Mouse (Mus musculus) G1E (cell line): ENCODE data around the gene Vapa. TPM values are rescaled to one million over a fixed set of nuclear protein-coding genes. Genes with fewer than 3 reads are reported as not detected.

Experiments
- ATAC-seq: 2 replicates; pipeline ENCODE4 v1.8.0; 2016; ENCODE audit warnings: mild to moderate bottlenecking; ENCODE audit not compliant: insufficient number of reproducible peaks, poor library complexity, low FRiP score, severe bottlenecking; ENCODE audit errors: extremely low read depth
- DNase-seq: peaks from one replicate; pipeline ENCODE4 v3.0.0; 2012; ENCODE audit warnings: low spot score
- H3K27me3 ChIP-seq: 2 replicates; pipeline ENCODE4 v1.6.1; 2012; ENCODE audit warnings: mild to moderate bottlenecking, low read length, inconsistent platforms; ENCODE audit not compliant: insufficient read depth
- H3K36me3 ChIP-seq: replicated peaks from 2 replicates; pipeline ENCODE3; 2012; ENCODE audit warnings: mild to moderate bottlenecking, inconsistent platforms
- H3K4me1 ChIP-seq: 2 replicates; pipeline ENCODE4 v1.6.1; 2012; ENCODE audit warnings: low read depth, low read length, inconsistent platforms, mixed read lengths; ENCODE audit not compliant: insufficient read depth
- H3K4me3 ChIP-seq: 2 replicates; pipeline ENCODE4 v1.5.1; 2012; ENCODE audit warnings: low read depth, mild to moderate bottlenecking, inconsistent platforms, low read length, moderate library complexity, mixed read lengths
- H3K9me3 ChIP-seq: replicated peaks from 2 replicates; pipeline ENCODE4 v1.6.1; 2012; ENCODE audit warnings: inconsistent platforms
- CTCF ChIP-seq: IDR thresholded peaks from 2 replicates; pipeline ENCODE4 v1.5.1; 2012; ENCODE audit warnings: low read depth, low read length, inconsistent platforms, mixed read lengths
- GATA1 ChIP-seq: IDR thresholded peaks from 2 replicates; pipeline ENCODE4 v1.6.1; 2012; ENCODE audit warnings: borderline replicate concordance, low read length, inconsistent platforms, mixed read lengths
- GATA2 ChIP-seq: IDR thresholded peaks from 2 replicates; pipeline ENCODE4 v1.6.1; 2012; ENCODE audit warnings: low read depth, low read length, inconsistent platforms, borderline replicate concordance
- POLR2AphosphoS5 ChIP-seq: IDR thresholded peaks from 2 replicates; pipeline ENCODE4 v1.6.1; 2012; ENCODE audit warnings: low read depth, low read length, inconsistent platforms; ENCODE audit not compliant: insufficient replicate concordance
- TAL1 ChIP-seq: conservative IDR thresholded peaks from 2 replicates; pipeline ENCODE4 v1.6.1; 2012; ENCODE audit warnings: low read depth, low read length, inconsistent platforms, mixed read lengths
- polyA plus RNA-seq: library from polyadenylated mRNA; stranded (reverse); fragments of >175 nt; gene quantifications from 2 replicates; pipeline ENCODE4 v1.2.3, GENCODE M21; 2012
- total RNA-seq, 2 experiments: library from RNA; stranded (forward) in 1 of 2; stranded (reverse) in 1 of 2; fragments of 200-1000 nt in 1 of 2; fragments of >200 nt in 1 of 2; fragmentation: Nextera tagmentation in 1 of 2; gene quantifications; 2 replicates each; pipeline ENCODE4 v1.2.3; 2014 to 2017

The Vapa gene
- total RNA-seq (2014; fragmentation: Nextera tagmentation) (174 and 180 TPM in 2 replicates), total RNA-seq (2017) (120 and 130 TPM in 2 replicates), polyA plus RNA-seq (148 and 209 TPM in 2 replicates)

DNA sequence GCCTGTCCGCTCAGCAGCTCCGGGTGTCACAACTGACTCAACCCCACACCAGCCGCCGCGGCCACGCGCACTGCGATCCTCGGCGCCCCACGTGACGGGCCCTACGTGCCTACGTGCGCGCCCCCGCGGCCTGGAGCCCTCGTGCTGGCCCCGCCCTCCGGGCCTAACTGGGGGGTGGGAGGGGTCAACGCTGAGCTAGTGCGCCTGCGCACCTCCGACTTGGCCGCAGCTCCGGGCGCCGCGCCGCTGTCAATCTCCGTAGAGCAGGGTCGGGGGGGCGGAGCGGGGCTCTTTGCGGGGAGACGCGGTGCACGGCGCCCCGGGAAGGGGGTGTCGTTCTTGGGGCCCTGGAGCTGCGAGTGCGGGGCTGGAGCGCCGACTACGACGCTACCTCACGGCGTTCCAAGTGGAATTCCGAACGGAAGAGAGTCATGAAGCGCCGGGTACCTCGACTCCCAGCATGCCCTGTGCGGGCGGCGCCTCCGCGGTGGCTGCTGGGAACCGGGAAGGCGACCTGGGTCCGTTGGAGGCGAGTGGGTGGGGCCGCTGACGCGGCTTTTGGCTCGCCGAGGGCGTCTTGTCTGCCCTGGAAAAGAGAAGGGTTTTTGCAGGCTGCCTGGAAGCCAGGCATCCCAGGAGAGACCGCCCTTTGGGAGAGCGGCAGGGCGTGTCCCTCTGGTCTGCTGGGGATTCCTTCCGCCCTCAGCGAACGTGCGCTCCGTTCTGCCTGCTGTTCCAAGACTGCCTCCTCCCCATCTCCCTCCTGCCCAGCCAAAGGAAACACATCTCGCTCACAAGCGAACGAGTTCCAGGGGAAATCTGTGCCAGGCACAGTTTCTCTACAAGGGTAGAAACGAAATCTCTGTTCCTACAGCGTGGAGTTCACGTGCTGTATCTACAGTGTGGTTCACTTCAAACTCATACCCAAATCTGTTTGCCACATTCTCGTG, at the start of gene Vapa:
Vapa (minus strand) TSS at position 93 of the 950 bp plus-strand sequence.
- no peaks in the 10 kb centered on the region for H3K9me3 ChIP-seq
- TF ChIP-seq TAL1: no peak
- no peak for TF ChIP-seq GATA1
- DNase-seq (peak; percentile 95), ATAC-seq (peak; percentile 81)
- peaks cover 38% of the 10 kb centered on the region for H3K4me1 ChIP-seq
- H3K27me3 ChIP-seq: no peaks in the 10 kb centered on the region
- H3K4me3 ChIP-seq: peak within 1 kb of the TSS; percentile 97
- peaks cover 15% of the 10 kb centered on the region for H3K36me3 ChIP-seq

DNA sequence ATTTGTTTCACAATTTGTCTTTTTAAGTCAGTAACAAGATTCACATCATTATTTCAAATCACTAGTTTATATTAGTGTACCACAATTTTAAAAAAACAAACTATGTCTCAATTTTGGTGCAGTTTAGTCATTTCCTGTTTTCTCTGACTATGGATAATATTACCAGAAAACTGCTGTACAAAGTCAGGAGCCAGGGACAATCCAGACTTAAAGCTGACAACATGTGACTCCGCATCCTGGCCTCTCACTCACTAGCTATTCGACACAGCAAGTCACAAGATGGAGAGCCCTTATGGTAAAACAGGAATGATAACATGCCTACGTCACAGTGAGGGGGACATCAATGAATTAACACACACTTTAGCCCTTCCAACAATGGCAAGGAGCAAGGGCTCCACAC, 49.3 kb upstream of the Vapa start:
- Histone ChIP-seq H3K27me3 (no peaks in the 10 kb centered on the region; the same call in 1 of the 2 replicates), H3K4me3 (no peak overlapping the region), H3K9me3 (no peaks in the 10 kb centered on the region), H3K36me3 (no peaks in the 10 kb centered on the region), H3K4me1 (peaks cover 3% of the 10 kb centered on the region; the same call in 1 of the 2 replicates)
- no peak for ATAC-seq
- DNase-seq: no peak
- TF ChIP-seq GATA1 (no peak), GATA2 (no peak), TAL1 (no peak), POLR2AphosphoS5 (no peak), CTCF (no peak)

DNA sequence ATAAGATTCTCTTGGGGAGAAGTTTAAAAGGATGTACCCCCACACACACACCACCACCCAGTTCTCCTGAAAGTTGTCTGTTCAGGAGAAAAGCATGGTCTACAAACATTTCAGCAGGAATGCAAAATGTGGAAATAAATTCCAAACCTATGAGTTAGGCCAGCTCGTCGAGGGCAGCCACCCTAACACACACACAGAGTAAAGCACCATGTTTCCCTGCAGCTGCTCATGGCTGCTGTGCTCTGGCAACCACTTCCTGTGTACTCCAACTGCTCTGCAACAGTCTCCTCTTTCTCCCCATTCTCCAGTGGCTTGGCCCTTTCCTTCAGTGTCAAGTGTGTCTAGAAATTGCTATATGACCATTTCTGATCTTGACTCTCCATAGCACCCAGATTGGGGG, 45.1 kb upstream of the Vapa start:
- H3K36me3 ChIP-seq: no peaks in the 10 kb centered on the region
- ATAC-seq: no peak
- peaks cover 9% of the 10 kb centered on the region; the same call in 1 of the 2 replicates for H3K27me3 ChIP-seq
- no peak for DNase-seq
- no peak for TF ChIP-seq GATA2
- TF ChIP-seq GATA1: no peak
- no peak for TF ChIP-seq TAL1
- TF ChIP-seq POLR2AphosphoS5: no peak
- TF ChIP-seq CTCF: no peak
- no peaks in the 10 kb centered on the region for H3K9me3 ChIP-seq
- no peak overlapping the region for H3K4me3 ChIP-seq
- no peaks in the 10 kb centered on the region; the same call in 1 of the 2 replicates for H3K4me1 ChIP-seq

DNA sequence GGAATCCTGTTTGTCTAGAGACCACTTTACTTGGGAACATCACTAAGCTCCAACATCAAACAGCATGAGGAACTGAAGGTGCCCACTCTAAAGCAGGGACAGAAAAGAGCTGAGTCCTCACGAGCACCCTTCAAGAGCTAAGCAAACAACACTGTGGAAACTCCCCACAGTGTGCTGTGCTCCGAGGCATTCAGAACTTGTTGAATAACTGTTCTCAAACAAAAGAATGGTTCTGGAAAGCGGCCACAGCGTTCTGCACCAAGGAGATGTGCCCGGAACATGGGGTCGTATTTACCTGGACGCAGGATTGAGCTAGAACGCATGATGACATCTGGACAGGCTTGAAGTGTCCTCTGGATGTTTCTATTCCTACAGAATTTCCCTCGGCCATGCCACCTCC, 44.6 kb upstream of the Vapa start:
- no peak overlapping the region for H3K4me3 ChIP-seq
- no peak for ATAC-seq
- H3K27me3 ChIP-seq: peaks cover 9% of the 10 kb centered on the region; the same call in 1 of the 2 replicates

DNA sequence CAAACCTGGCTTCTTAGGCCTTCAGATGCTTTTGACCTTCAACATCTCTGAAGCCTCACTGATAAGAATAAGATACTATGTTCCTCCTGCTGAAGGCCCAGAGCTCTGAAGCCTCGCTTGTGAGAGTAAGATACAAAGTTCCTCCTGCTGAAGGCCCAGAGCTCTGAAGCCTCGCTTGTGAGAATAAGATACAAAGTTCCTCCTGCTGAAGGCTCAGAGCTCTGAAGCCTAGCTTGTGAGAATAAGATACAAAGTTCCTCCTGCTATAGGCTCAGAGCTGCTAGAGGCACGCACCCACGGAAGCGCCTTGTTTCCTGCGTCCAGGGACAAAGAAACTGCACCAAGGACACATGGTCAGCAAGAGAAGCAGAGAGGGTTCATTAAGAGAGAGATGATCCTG, 43.4 kb upstream of the Vapa start:
- Histone ChIP-seq H3K4me3 (no peak overlapping the region), H3K27me3 (peaks cover 9% of the 10 kb centered on the region; the same call in 1 of the 2 replicates), H3K9me3 (no peaks in the 10 kb centered on the region), H3K36me3 (no peaks in the 10 kb centered on the region), H3K4me1 (no peaks in the 10 kb centered on the region; the same call in 1 of the 2 replicates)
- TF ChIP-seq GATA2 (no peak), POLR2AphosphoS5 (no peak)
- DNase-seq (no peak), ATAC-seq (no peak)

More for the DNA sequence above, 44.6 kb upstream of the Vapa start:
- no peaks in the 10 kb centered on the region for H3K9me3 ChIP-seq
- no peak for TF ChIP-seq POLR2AphosphoS5
- H3K4me1 ChIP-seq: no peaks in the 10 kb centered on the region; the same call in 1 of the 2 replicates
- no peak for DNase-seq
- H3K36me3 ChIP-seq: no peaks in the 10 kb centered on the region

DNA sequence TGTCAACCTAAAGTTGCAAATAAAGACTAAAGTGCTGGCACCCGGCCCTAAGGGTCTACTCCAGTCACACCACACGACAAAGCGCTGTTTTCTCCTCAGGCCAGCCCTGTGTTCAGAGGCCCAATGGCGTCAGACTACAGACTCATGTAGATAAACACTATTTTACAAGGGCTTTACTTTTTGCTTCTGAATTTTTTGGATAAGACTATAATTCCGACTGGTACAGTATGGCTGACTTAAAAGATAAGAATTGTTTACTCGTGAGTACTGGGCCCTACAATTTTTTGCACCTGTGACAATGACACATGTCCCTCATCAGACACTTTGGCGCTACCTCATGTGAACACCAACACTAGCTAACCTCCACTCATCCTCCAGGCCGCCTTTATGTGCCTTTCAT, 42.7 kb upstream of the Vapa start:
- DNase-seq: no peak
- peaks cover 9% of the 10 kb centered on the region; the same call in 1 of the 2 replicates for H3K27me3 ChIP-seq
- no peaks in the 10 kb centered on the region; the same call in 1 of the 2 replicates for H3K4me1 ChIP-seq
- ATAC-seq: no peak
- H3K36me3 ChIP-seq: no peaks in the 10 kb centered on the region
- H3K4me3 ChIP-seq: no peak overlapping the region
- TF ChIP-seq TAL1: no peak
- TF ChIP-seq CTCF: no peak
- TF ChIP-seq GATA2: no peak
- no peak for TF ChIP-seq POLR2AphosphoS5
- TF ChIP-seq GATA1: no peak
- H3K9me3 ChIP-seq: no peaks in the 10 kb centered on the region
